Mouse (Mus musculus) cerebellum, postnatal 25 days (tissue): ENCODE measurements around the gene Ubqln1.

Source experiments
- DNase-seq, 2 experiments: peaks; one replicate each; pipeline ENCODE4 v3.0.0; 2021; ENCODE audit warnings: mixed read lengths in 2 of 2

The Ubqln1 gene

DNA sequence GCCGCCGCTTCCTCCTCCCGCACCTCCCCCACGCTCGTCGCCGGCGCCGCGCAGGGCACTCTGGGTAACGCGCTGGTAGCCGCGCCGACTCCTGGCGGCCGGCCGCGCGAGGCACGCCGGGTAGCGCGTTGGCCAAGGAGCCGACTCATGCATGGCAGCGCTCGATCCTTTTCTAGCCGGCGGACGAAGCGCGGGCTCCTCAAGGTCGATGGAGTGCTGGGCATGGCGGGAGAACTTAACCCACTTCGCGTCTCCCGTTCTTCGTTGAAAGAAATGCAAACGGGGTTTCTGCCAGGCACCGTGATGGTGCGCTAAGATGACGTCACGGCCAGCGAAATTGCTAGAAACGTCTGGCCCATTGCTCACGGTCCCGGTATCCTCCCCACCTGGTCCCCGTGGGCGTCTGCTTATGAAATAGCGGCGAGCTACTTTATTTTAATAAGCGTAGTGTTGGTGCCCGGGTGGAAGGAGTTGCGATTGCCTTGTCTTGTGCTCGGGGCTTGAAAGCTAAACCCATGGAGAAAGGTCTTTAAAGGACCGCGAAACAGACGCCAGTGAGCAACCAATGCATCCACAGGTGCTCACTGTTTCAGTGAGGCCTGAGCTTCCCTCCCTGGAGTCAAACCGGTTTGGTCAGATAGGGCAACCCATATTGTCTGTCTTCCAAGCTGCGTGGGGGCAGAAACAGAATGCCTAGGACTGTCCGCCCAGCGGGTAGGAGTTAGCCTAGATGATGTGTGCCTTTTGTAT lies at the start of gene Ubqln1:
TSS of gene Ubqln1 (minus strand) at position 62 of the 750 bp plus-strand sequence.
- DNase-seq, result peak; percentile 96

GRCm38 (mm10) chr13:58263546-58263945 lies 48.1 kb upstream of the Ubqln1 start:
- DNase-seq, result no peak

GRCm38 (mm10) chr13:58261674-58262073 lies 46.2 kb upstream of the Ubqln1 start:
- DNase-seq, result no peak

DNA sequence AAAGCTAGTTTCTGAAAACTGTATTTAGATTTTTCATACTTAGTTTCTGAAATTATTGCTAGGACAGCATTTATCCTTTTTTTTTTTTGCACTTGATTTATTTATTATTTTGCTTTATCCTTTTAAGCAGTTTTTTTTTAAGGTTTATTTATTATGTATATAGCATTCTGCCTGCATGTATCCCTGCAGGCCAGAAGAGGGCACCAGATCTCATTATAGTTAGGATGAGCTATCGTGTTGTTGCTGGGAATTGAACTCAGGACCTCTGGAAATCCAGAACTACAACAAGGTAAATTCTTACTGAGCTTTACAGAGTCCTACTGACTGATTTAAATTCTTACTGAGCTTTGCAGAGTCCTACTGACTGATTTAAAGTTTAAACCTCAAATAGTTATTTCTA lies 37.8 kb upstream of the Ubqln1 start:
- DNase-seq, result no peak

GRCm38 (mm10) chr13:58248957-58249356 lies 33.5 kb upstream of the Ubqln1 start:
- no peak for DNase-seq

DNA sequence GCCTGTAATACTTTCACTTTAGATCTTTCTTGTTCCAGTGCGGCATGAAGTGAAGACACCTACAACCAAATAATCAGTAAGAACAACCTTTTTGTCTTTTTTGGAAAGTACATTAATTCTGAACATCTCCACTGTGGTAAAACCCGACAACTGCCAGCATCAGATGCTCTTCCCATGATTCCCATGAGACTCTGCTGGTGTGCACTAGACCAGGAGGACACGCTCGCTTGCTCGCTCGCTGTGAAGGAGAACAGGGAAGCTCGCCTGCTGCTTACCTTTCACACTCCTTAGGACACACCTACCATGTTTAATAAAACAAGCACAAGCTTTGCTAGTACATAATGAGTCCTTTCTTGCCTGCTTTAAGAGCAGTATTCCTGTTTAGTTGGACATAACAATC lies 21.1 kb upstream of the Ubqln1 start:
- DNase-seq, result no peak

- peak; percentile 60 to 75 for DNase-seq
Observed at GRCm38 (mm10) chr13:58232611-58233010, 17.2 kb upstream of the Ubqln1 start.

- no peak for DNase-seq
Observed at GRCm38 (mm10) chr13:58232070-58232469, 16.6 kb upstream of the Ubqln1 start.

DNA sequence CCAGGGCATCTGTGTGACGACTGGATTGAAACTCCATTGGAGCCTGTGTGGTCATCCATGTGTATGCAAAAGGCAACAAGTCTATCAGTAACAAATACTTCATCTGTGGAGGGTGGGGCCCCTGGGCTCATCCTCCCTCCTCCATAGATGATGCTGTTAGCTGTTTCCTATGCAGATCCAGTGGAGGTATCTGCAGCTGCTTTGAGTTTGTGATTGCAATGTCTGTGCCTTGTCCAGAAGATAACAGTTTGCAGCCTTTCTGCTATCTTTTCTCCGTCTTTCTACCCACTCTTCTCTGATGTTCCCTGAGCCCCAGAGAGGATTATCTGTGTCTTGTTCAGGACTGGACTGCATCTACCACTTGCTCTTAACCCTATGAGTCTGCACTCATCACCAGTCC lies 13.2 kb upstream of the Ubqln1 start:
- no peak for DNase-seq

- no peak for DNase-seq
Observed at GRCm38 (mm10) chr13:58225694-58226093, 10.2 kb upstream of the Ubqln1 start.

GRCm38 (mm10) chr13:58220206-58220605 lies 4.8 kb upstream of the Ubqln1 start:
- DNase-seq, result no peak

DNA sequence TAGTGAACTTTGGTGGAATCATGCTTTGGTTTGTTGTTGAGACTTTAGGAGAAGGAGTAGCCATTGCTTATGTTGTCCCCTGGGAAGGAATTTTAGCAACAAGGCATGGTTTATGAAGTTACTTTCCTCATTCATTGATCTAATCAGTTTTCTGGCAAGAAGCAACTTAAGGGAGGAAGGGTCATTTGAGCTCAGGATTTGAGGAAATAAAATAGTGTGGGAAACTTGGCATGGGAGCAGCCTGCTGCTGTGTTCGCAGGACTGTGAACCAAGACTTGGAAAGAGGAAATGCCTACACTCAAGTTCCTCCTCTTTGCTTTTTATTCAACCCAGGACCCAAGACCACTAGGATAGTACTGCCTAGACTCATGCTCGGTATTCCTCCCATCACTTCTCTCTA lies 2.1 kb upstream of the Ubqln1 start:
- no peak for DNase-seq

- DNase-seq, result no peak
Observed at GRCm38 (mm10) chr13:58216395-58216794, 942 bp upstream of the Ubqln1 start.

DNA sequence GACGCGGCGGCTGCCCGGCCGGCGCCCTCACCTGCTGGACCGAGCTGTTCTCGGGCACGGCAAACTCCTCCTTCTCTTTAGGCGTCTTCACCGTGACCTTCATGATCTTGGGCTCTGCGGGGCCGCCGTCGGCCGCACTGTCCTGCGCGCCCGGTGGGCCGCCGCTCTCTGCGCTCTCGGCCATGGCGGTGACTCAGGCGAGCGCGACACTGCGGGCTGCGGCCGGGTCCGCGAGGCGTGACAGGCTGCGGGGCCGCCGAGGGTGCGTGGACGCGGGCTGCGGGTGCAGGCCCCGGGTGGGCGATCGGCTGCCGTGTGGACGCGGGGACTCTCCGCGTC lies 231 bp downstream of the Ubqln1 start:
- no peak for DNase-seq

GRCm38 (mm10) chr13:58214346-58215252 lies 854 bp downstream of the Ubqln1 start:
- peak in 1 of 2 experiments; percentile 56 for DNase-seq

DNA sequence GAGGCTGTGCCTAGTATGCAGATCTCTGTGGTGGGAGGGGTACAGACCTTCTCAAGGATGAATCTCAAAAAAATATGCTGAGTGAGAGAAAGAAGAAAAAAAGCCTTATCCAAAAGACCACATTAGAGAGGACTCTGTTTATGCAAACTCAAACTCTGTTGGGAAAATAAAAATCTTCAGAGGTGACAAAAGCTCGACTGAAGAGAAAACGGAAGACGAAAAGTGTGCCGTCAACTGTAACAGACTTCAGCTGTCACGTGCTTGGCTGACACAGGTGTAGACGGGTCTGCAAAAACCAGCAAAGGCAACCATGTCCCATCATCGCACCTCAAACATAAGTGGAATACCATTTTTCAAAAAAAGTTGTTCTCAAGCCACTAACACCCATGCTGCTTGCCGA lies 1.7 kb downstream of the Ubqln1 start:
- DNase-seq, result no peak

- no peak for DNase-seq
Observed at GRCm38 (mm10) chr13:58212530-58212929, 2.9 kb downstream of the Ubqln1 start.

DNA sequence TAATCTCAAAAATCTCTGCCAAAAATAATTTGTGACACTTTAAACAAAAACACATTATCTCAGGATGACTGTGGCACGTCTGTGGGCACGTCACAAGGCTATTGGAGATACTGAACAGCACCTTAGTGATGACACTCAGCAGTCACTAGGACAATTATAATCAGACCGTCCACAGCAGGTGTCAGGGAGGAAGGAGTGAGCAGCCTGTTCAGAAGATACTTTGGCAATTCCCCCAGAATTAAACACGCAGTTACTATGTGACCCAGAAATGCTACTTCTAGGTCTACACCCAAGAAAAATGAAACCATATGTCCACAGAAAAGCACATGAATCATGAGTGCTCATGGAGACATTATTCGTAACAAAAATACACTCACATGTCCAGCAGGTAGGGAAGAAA lies 5.0 kb downstream of the Ubqln1 start:
- peak; percentile 65 to 73 for DNase-seq

GRCm38 (mm10) chr13:58206084-58206483 lies 9.4 kb downstream of the Ubqln1 start:
- no peak for DNase-seq

DNA sequence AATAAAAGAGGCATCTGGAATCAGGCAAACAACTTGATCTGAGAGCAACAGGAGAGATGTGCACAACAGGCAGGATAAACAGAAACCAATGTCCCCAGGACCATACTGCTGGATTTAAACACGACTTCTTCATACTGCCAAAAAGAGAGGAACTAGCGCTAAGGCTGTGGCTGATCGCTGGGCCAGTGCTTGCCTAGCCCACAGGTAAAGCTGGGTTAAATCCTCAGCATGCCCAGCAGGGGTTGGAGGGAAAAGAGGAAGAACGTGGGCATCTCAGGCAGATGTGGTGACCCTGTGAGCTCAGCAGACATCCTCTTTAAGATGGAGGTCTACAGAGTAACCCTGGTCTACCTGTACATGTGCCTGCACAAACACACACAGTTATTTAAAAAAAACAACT lies 10.5 kb downstream of the Ubqln1 start:
- no peak for DNase-seq

DNA sequence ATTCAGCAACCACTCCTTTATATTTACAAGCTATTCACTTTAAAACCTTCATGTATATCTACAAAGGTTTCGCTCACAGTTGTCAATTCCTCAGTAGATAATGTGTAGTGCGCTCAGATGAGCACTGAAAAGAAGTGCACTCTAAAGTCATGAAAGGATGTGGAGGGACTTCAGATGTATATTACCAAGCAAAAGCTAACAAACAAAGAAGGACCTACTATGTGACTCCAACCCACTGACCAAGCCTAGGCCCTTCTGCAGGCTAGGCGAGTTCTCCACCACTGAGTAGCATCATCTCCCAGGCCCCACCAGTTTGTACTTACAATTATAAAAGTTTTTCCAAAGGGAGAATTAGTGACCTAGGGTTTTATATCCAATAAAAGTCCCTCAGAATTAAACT lies 11.3 kb downstream of the Ubqln1 start:
- DNase-seq, result no peak

GRCm38 (mm10) chr13:58202903-58203302 lies 12.6 kb downstream of the Ubqln1 start:
- peak; percentile 73 to 83 for DNase-seq

DNA sequence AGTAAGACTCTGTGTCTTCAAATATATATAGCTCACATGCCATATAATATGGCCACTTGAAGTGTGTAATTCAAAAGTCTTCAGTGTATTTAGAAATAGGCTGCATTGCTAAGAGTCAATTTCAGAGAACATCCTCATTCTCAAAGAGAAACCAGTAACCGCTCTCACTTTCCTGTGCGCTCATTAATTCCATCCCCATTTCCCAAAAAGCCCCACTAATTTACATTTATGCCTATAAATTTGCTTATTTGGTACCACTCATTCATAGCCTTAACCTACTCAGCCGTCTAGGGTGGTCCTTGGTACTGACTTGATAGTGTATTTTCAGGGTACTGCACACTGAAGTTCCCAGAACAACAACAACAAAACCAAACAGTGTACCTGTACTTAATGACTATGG lies 13.5 kb downstream of the Ubqln1 start:
- DNase-seq, result no peak

DNA sequence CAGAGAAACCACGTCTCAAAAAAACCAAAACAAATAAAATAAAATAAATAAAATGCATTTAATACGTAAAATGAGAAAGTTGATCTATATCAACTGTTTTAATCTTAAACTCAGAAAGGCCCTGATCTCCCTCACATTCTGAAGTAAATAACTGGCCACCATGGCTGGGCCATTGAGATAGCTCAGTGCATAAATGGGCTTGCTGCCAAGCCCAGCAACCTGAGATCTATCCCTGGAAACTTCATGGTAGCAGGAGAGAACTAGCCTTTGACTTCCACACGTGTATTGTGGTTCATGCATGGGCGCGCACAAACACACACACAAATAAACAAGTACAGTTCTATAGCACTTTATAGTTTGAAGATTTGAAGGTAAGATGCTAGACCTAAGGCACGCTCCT lies 14.1 kb downstream of the Ubqln1 start:
- DNase-seq, result no peak
